Mouse (Mus musculus): Measurements from ENCODE around the gene Nckap5.

Gene Nckap5

GRCm38 (mm10) chr1:126544471-126544870 is 286.1 kb downstream of the Nckap5 start:
- no peak for DNase-seq

- DNase-seq, result no peak
Measured at GRCm38 (mm10) chr1:126537223-126537757, 293.3 kb downstream of the Nckap5 start.

GRCm38 (mm10) chr1:126535527-126535926 is 295.1 kb downstream of the Nckap5 start:
- DNase-seq, result no peak

GRCm38 (mm10) chr1:126534046-126534445 is 296.6 kb downstream of the Nckap5 start:
- no peak for DNase-seq

- peak; percentile 46 to 61 for DNase-seq
Measured at GRCm38 (mm10) chr1:126528043-126528598, 302.5 kb downstream of the Nckap5 start.

- DNase-seq, result no peak
Measured at GRCm38 (mm10) chr1:126518067-126518466, 312.5 kb downstream of the Nckap5 start.

- DNase-seq, result no peak
Measured at GRCm38 (mm10) chr1:126517427-126517826, 313.2 kb downstream of the Nckap5 start.

GRCm38 (mm10) chr1:126515054-126515756 is 315.4 kb downstream of the Nckap5 start:
- DNase-seq, result no peak

- no peak for DNase-seq
Measured at GRCm38 (mm10) chr1:126511835-126512445, 318.7 kb downstream of the Nckap5 start.

GRCm38 (mm10) chr1:126504717-126505116 is 325.9 kb downstream of the Nckap5 start:
- no peak for DNase-seq

GRCm38 (mm10) chr1:126502741-126503140 is 327.9 kb downstream of the Nckap5 start:
- DNase-seq, result peak in 1 of 2 experiments; percentile 22

GRCm38 (mm10) chr1:126496722-126497121 is 333.9 kb downstream of the Nckap5 start:
- no peak for DNase-seq

- peak; percentile 41 to 48 for DNase-seq
Measured at GRCm38 (mm10) chr1:126492206-126493071, 338.2 kb downstream of the Nckap5 start.

GRCm38 (mm10) chr1:126491412-126491811 is 339.2 kb downstream of the Nckap5 start:
- no peak for DNase-seq

GRCm38 (mm10) chr1:126490256-126490655 is 340.3 kb downstream of the Nckap5 start:
- DNase-seq, result no peak

- peak; percentile 66 to 77 for DNase-seq
Measured at GRCm38 (mm10) chr1:126484664-126485087, 345.9 kb downstream of the Nckap5 start.

- no peak for DNase-seq
Measured at GRCm38 (mm10) chr1:126483665-126484064, 346.9 kb downstream of the Nckap5 start.

GRCm38 (mm10) chr1:126481459-126482228 is 349.0 kb downstream of the Nckap5 start:
- no peak for DNase-seq

GRCm38 (mm10) chr1:126473044-126473443 is 357.6 kb downstream of the Nckap5 start:
- DNase-seq, result no peak

GRCm38 (mm10) chr1:126471419-126471818 is 359.2 kb downstream of the Nckap5 start:
- no peak for DNase-seq

GRCm38 (mm10) chr1:126470883-126471282 is 359.7 kb downstream of the Nckap5 start:
- no peak for DNase-seq
